Mouse (Mus musculus): ENCODE measurements around the gene Nfatc3.

DNA sequence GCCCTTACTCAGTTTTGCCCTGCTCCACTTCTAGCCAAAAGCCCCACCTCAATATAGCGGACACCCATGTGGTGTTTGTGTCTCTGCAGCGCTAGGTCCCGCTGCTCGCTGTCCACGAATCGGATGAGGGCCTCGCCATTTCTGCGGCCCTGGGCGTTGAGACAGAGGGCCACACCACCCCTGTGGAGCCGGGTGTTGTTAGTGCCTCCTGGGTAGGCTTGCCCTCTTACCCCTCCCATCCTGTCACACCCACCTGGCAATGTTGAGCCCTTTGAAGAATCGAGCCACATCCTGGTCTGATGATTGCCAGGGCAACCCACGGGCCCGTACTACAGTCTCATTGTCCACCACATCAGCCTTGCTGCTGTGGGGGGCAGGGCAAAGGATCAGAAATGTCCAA, 74.9 kb downstream of the Nfatc3 start:
- TF ChIP-seq EP300 (IDR thresholded peaks at IDR 0.05; ENCODE audit: low read depth) (no peak), CTCF (IDR thresholded peaks at IDR 0.05; ENCODE audit: low read depth) (no peak)

Data from liver, embryonic 14.5 days (tissue).